Mouse (Mus musculus): Measurements from ENCODE around the gene Nfu1.
"Not testable (repeated sequence)": the region's sequence is repeated elsewhere in the genome, so short reads cannot be mapped to it uniquely, and the experiment has no call there.

Nfu1 gene

GRCm38 (mm10) chr6:87026980-87027379 lies 17.9 kb downstream of the Nfu1 start:
- DNase-seq, result peak; percentile 57

DNA sequence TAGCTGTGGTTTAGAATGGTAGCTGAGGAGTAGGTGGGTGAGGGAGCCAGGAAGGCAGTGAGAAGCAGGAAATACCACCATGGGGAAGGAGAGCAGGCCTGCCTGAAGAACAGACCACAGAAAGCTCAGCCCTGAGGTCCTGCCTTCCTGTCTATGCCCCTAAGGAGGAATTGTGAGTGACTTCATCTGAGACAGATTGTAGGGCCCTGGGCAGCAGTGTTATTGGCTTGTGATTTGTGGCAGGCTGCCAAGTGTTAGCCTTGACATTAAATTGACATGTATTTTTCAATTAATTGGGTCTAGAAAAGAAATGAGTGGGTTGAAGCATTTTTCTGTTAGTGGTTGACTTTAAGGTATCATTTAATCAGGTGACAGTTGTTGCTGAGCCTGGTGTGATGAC lies 19.8 kb downstream of the Nfu1 start:
- DNase-seq, result no peak

GRCm38 (mm10) chr6:87031310-87031709 lies 22.3 kb downstream of the Nfu1 start:
- not testable (repeated sequence) for DNase-seq

- no peak for DNase-seq
These were observed 23.4 kb downstream of the Nfu1 start for GRCm38 (mm10) chr6:87032401-87032800.

- no peak for DNase-seq
These were observed 25.4 kb downstream of the Nfu1 start for GRCm38 (mm10) chr6:87034395-87034794.

DNA sequence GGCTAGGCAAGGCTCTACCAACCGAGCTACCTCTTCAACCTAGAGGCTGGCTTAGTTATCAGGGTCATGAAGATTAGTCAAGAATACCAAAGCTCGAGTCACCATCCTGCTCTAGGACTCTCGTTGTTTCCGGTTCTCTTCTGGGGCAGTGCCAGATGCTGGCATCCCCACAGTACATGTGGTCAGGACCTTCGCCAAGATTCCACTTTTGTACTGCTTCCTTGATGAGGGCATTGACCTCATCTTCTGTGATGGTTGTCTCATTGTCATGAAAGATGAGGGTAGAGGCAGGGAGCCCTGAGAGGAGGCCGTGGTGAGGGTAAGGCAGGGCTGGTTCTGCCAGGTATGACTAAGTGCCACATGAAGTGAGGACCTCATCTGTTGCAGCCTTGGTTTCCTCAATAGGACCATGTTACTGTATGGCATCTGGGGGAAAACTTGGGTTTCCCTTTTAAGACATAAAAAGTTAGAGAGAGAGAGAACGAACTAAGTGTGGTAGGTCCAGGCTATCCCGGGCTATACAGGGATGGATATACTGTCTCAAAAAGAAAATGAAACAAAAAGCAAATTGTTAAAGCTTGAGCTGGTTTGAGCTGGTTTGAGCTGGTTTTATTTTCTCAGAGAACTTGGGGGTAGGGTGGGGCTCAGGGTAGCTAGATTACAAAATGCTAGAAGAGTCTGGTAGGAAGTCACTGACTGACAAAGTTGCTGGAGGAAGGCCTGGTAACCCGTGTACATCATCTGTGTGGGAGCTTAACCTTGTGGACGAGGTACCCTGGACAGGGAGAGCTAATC lies 29.0 kb downstream of the Nfu1 start:
- DNase-seq, result peak; percentile 24

GRCm38 (mm10) chr6:87039161-87039560 lies 30.1 kb downstream of the Nfu1 start:
- no peak for DNase-seq

DNA sequence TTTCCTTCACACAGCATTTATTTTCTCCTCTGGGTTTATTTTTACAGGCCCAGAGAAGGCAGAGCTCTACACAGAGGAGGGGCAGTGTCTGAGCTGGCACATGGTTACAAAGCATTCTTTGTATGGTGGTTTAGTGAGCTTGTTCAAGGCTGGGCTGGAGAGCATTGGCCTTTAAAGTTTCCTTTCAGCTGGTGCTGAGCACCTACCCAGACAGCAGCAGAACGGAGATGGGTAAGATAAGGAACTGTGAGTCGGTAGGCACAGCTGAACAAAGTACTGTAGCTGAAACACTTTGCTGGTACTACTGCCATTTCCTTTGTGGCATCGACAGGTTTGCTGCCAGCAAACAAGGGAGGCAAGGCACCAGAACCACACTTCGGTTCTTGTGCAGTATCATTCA lies 31.9 kb downstream of the Nfu1 start:
- DNase-seq, result no peak

DNA sequence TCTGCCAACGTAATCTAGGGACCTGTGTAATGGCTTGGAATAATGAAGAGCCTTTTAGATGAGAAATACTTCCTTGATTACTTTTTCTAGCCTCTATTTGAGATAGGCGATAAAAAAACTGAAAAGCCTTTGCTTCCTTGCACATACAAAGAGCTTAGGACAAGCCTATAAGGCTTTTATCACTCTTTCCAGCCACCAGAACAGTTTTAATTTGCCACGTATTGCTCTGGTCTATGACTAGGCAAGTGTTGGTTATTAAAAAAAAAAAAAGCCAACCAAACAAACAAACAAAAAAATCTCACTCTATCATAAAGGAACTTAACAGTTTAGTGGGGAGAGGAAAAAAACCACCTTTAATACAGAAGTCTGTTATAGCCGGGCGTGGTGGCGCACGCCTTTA lies 32.4 kb downstream of the Nfu1 start:
- no peak for DNase-seq

- no peak for DNase-seq
These were observed 32.9 kb downstream of the Nfu1 start for GRCm38 (mm10) chr6:87042004-87042336.

GRCm38 (mm10) chr6:87042337-87043130 lies 33.5 kb downstream of the Nfu1 start, which contains the start of gene Gfpt1:
Gfpt1 (plus strand) TSS chr6:87042846.
- peak; percentile 97 for DNase-seq

DNA sequence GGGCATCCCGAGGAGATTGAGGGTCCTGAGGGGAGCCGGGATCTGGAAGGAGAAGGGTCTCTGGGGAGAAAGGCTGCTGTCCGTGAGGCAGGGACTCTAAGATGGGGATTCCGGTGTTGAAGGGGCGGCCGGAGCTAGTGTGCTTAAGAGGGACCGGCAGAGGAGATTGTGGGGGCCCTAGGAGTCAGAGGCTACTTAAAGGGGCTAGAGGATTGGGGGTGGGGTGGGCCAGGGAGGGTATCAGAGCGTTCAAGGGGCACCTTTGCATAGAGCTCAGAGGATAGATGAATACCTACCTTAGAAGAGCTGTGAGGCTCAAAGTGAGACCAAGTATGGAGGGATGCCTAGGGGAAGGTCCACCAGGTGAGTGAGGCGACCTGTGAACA lies 34.1 kb downstream of the Nfu1 start:
- no peak for DNase-seq

- no peak for DNase-seq
These were observed 35.9 kb downstream of the Nfu1 start for GRCm38 (mm10) chr6:87044895-87045294.

- DNase-seq, result no peak
These were observed 36.5 kb downstream of the Nfu1 start for GRCm38 (mm10) chr6:87045507-87045906.

DNA sequence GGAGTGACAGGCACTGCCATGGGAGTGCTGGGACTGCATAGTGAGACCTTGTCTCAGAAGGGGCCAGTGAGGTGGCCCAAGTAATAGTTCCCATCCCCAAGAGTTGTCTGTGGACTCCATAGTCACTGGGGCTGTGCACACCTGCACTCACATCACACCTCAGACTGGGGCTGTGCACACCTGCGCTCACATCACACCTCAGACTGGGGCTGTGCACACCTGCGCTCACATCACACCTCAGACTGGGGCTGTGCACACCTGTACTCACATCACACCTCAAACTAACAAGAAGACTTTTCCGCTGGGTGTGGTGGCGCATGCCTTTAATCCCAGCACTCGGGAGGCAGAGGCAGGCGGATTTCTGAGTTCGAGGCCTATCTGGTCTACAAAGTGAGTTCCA lies 39.7 kb downstream of the Nfu1 start:
- DNase-seq, result not testable (repeated sequence)

DNA sequence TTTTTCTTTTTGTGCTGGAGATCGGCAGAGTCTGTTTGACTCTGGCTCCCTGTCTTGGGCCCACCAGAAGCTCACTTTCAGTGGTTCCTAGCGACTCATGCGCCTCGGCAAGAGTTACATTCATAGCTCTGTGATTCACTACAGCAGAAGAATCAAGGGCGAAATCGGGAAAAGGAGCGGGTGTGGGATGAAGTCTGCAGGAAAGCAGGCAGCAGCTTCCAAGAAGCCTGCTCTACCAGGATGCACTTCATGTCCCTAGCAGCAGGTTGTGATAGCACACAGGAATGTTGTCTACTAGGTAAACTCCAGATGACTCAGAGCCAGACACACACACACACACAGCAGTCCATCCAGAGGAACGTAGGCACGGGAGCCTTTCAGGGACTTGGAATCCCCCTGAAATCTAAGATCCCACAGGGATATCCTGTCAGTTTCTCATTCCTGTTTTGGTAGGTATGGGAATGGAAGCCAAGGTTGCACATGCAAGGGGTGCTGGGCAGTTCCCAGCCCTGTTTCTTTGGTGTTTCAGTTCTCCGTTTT lies 42.9 kb downstream of the Nfu1 start:
- DNase-seq, result no peak

DNA sequence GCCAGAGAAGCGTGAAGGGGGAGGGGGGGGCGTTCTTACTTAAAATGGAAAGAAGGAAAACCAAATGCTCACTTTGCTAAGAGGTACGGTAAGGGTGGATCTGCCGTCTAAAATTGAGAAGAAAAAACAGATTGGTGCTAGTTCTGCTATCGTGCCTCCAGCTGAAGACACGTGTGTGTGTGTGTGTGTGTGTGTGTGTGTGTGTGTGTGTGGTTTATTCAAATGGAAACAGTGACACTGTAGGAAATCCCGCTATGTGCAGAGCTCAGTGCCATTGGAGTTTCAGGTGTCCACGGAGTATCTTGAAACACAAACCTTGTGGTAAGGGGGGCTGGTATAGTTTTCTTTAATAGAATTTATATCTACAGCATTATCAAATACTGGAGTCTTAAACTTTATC lies 45.2 kb downstream of the Nfu1 start:
- no peak for DNase-seq

DNA sequence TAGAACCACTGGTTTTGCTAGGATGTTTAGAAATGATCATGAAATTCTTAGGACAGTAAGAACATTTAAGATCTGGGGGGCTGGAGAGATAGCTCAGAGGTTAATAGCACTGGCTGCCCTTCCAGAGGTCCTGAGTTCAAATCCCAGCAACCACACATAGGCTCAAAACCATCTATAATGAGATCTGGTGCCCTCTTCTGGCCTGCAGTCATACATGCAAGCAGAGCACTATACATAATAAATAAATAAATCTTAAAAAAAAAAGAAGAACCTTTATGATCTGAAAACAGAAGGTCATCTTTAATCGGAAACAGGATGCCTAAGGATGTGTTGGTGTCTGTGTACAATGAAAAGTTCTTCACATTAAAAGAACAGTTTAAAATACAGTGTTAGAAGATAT lies 50.7 kb downstream of the Nfu1 start:
- no peak for DNase-seq

- no peak for DNase-seq
These were observed 54.5 kb downstream of the Nfu1 start for GRCm38 (mm10) chr6:87063586-87063985.

- no peak for DNase-seq
These were observed 59.2 kb downstream of the Nfu1 start for GRCm38 (mm10) chr6:87068209-87068608.

- peak; percentile 64 for DNase-seq
These were observed 60.3 kb downstream of the Nfu1 start for GRCm38 (mm10) chr6:87069195-87069900.

DNA sequence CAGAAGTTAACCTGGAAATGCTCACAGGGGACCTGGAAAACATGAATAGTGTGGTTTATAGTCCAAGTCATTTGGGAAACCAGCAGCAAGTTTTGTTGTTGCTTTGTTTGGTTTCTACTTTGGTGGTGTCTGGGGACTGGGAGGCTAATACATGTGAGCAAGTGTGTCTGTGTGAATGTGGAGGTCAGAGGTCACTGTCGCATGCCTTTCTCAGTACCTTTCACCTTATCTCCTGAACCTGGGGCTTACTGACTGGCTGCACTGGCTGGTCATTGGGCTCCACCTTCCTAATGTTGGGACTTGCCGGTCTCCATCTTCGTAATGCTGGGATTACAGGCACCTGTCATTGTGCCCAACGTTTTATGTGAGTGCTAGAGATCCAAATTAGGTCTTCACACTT lies 61.6 kb downstream of the Nfu1 start:
- no peak for DNase-seq

GRCm38 (mm10) chr6:87072759-87073158 lies 63.7 kb downstream of the Nfu1 start:
- no peak for DNase-seq
